Mouse (Mus musculus): ENCODE measurements around the gene Adamtsl4. TPM values are rescaled to one million over a fixed set of nuclear protein-coding genes. Genes with fewer than 3 reads are reported as not detected.
"Not testable (repeated sequence)": the region's sequence is repeated elsewhere in the genome, so short reads cannot be mapped to it uniquely, and the experiment has no call there.

The Adamtsl4 gene
- total RNA-seq, 2 experiments from 2014 or later, result 0.69 to 0.94 TPM

DNA sequence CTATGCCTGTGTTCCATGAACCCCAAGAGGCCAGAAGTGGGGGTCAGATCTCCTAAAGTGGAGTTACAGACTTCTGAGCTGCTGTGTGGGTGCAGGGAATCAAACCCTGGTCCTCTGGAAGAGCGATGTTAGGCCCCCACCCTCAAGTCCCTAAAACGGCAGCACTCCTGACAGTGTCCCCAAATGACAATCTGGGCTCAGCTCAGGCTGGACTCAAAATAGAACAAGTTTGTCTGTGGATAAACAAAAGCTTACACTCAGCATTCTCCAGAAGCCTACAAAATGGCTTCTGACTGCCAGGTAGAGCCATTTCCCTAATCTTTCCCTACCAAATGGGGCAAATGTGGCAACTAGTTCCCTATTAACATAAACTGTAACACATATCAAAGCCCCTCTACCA is 13.4 kb upstream of the Adamtsl4 start:
- DNase-seq (ENCODE audit: low spot score in 2 of 2), result no peak

DNA sequence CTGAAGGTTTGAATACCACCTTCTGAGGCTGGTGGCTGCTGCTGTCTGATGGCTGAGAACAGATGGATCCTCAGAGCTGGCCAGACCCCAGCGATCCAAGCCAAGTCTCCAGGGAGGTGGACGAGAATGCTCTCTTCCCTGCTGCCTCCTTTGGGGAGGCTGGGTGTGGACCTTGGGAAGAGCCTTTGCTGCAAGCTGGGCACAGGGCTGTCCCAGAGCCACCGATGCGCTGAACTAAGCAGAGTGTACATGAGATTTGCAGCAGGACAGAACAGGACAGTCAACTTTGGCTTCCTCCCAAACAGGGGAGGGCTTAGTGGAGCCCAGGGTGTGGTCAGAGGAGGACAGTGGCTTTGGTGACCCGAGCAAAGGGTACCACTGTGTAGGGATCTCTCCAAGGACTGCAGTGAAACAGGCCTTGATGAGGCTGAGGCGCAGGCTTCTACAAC is 12.5 kb upstream of the Adamtsl4 start:
- DNase-seq (ENCODE audit: low spot score in 2 of 2), result no peak

DNA sequence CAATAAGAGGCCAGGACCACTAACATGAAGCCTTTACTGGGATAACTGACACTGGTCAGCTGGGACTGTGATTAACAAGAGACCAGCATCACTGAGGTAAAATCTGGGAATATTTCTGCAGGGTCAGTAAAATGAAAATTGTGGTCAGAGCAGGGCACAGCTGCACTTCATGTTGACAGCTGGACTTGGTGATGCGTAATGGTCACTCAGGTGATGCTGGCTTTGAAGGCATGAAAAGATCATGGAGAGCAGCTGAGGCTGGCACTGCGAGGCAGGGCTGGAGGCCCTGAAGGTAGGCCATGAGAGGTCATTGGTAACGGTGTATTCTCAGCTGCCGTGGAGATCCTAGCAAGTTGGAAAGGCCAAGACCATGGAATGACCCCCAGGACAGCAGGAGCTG is 10.6 kb upstream of the Adamtsl4 start:
- DNase-seq (ENCODE audit: low spot score in 2 of 2), result no peak

DNA sequence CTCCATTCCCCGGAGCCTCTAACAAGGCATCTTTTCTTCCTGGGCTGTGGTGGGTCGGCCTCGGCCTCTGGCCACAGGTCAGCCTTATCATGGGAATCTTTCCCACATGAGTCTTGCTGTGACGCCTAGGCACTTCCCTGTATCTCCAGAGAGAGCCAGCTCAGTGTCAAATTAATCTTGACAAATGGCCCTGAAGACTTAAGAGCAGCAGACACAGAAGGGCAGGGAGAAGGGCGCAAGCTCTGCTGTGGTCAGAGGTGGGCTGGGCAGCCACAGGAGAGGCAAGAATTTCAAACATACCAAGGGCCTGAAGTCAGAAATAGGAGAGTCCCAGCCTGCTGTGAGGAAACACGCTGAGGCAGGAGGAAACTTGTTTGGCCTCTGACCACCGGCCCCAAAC is 8.6 kb upstream of the Adamtsl4 start:
- no peak for DNase-seq (ENCODE audit: low spot score in 2 of 2)

DNA sequence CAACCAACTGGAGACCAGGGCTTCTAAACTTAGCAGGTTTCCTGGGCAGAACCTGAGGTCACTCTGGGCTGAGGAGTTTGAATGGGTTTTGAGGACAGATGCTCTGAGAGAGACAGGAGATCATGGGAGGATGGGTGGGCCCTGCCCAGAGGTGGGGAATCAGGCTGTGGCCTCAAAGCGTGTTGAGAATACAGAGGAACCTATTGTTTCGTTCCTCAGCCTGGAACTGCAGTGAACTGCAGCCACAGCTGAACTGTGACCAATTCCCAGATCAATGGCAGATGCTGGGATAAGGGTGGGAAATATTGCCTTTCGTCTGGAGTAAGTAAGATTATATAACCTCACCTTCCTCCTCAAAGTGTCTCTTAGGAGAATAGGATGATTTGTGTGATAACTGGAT is 8.1 kb upstream of the Adamtsl4 start:
- DNase-seq (ENCODE audit: low spot score in 2 of 2), result no peak

DNA sequence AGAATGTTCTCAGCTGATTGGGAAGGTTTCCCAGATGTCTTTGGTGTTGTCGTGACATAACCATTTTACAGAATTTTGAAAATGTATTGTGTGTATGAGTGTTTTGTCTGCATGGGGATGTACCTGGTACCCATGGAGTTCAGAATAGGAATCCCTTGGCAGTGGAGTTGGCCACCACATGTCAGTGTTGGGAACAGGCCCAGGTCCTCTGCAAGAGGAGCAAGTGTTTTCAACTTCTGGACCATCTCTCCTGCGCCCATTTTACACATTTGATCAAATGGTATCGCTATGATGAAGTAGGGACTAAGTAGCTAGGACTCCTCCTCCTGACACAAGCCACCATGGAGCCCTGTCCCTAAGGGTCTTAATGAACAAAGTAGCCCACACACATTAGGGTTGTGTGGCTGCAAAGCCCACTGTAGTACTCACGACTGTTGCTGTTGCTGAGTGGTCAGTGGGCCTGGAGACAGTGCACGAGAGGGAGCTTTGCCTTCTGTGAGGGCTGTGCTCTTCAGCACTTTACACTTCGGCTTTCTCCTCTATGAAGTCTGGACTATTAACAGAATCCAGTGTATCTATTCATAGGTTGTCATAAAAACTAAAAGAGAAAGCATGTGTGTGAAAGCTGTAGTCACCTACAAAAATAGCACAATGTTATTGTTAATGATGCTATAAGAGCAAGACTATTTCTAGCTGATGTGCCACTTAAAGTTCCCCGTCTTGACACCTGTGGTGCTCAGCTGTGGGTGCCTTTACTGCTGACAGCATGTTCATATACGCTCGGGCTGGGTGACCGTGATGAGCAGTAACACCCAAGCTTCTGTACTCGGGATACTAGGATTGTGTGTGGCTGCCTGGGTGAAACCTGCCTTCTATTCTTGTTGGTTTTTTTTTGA is 7.3 kb upstream of the Adamtsl4 start:
- no peak for DNase-seq (ENCODE audit: low spot score in 2 of 2)

- DNase-seq (ENCODE audit: low spot score in 2 of 2), result no peak
Measured at GRCm38 (mm10) chr3:95693821-95694807, 6.4 kb upstream of the Adamtsl4 start.

GRCm38 (mm10) chr3:95692677-95693076 is 5.0 kb upstream of the Adamtsl4 start:
- no peak for DNase-seq (ENCODE audit: low spot score in 2 of 2)

DNA sequence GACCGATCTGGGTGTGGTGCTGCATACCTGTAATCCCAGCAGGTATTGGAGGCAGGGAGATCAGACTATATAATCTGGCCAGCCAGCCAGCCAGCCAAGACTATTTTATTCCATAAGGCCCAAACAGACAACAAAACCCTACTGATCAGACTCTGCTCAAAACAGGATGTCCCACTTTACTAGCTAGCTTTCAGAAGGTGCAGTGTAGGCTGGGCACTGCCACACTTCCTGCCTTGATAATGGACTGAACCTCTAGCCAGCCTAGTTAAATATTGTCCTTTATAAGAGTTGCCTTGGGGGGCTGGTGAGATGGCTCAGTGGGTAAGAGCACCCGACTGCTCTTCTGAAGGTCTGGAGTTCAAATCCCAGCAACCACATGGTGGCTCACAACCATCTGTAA is 2.8 kb upstream of the Adamtsl4 start:
- DNase-seq (ENCODE audit: low spot score in 2 of 2), result not testable (repeated sequence)

- DNase-seq (ENCODE audit: low spot score in 2 of 2), result no peak
Measured at GRCm38 (mm10) chr3:95689940-95690339, 2.2 kb upstream of the Adamtsl4 start.

DNA sequence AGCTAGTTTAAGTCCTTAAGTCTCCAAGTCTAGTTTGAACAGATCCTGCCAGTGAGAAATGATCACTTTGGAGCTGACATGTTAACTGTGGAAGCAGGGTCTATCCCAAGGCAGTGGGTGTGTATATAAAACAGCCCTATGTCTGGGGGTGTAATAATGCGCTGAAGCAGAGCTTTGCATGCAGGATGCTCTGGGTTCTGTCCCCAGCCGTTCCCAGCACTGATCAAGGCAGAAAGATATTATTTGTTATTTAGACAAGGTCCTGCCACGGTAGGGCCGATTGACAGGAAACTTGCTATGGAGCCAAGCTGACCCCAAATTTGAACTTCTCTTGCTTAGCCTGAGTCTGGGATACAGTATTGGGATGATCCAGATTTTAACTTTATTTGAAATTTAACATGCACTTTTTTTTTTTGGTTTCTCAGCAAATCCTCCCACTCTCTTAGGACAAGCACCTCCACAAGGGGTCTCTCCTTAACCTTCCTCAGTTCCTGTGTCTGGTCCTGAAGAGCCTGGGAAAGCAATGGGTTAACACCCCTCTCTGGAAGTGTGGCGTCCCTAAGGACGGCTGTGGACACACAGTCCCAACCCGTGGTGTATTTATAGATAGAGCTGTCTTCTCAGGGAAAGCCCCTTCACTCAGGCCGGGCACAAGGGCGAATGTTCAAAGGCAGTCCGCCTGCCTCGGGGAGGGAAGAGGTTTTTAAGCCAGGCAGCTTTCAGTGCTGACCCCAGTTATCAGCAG is 1.6 kb upstream of the Adamtsl4 start:
- DNase-seq (ENCODE audit: low spot score in 2 of 2), result no peak

GRCm38 (mm10) chr3:95687168-95687523 is 571 bp downstream of the Adamtsl4 start:
- DNase-seq (ENCODE audit: low spot score in 2 of 2), result no peak

GRCm38 (mm10) chr3:95686492-95687167 is 1.1 kb downstream of the Adamtsl4 start:
- no peak for DNase-seq (ENCODE audit: low spot score in 2 of 2)

- no peak for DNase-seq (ENCODE audit: low spot score in 2 of 2)
Measured at GRCm38 (mm10) chr3:95685701-95686100, 2.0 kb downstream of the Adamtsl4 start.

GRCm38 (mm10) chr3:95685301-95685700 is 2.4 kb downstream of the Adamtsl4 start:
- DNase-seq (ENCODE audit: low spot score in 2 of 2), result no peak

DNA sequence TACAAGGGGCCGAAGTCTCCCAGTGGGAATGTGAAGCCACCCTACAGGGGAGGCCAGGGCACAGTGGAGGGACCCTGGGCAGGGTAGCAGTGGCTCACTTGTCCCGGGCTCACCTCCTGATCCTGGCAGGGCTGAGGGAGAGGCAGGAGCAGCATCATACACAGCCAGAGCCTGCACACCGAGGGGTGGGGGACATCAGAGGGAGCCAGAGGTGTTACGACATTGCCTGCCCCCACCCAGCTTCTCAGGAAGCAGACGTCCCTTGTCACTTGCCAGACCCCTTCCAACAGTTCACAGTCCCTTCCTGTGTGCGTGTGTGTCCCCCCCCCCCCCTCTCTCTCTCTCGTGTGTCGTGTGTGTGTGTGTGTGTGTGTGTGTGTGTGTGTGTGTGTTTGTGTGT is 2.9 kb downstream of the Adamtsl4 start:
- no peak for DNase-seq (ENCODE audit: low spot score in 2 of 2)

GRCm38 (mm10) chr3:95682878-95683277 is 4.8 kb downstream of the Adamtsl4 start:
- DNase-seq (ENCODE audit: low spot score in 2 of 2), result no peak

GRCm38 (mm10) chr3:95681365-95681764 is 6.4 kb downstream of the Adamtsl4 start:
- no peak for DNase-seq (ENCODE audit: low spot score in 2 of 2)

GRCm38 (mm10) chr3:95680673-95681072 is 7.0 kb downstream of the Adamtsl4 start:
- no peak for DNase-seq (ENCODE audit: low spot score in 2 of 2)

GRCm38 (mm10) chr3:95679551-95679950 is 8.2 kb downstream of the Adamtsl4 start:
- DNase-seq (ENCODE audit: low spot score in 2 of 2), result no peak
